Mouse (Mus musculus) stomach, embryonic 16.5 days (tissue): ENCODE measurements around the gene Pnpo. TPM values are rescaled to one million over a fixed set of nuclear protein-coding genes. Genes with fewer than 3 reads are reported as not detected.

Source experiments
- ATAC-seq: fragments of 200-750 bp; cut with Nextera tagmentation; 2 replicates; pipeline ENCODE4 v1.8.0; 2017; ENCODE audit warnings: moderate number of reproducible peaks, moderate TSS enrichment; ENCODE audit not compliant: insufficient read depth, low FRiP score
- H3K27ac ChIP-seq: fragments of 300-500 bp; sonication (generic); 2 replicates; pipeline ENCODE4 v1.5.1; 2014; ENCODE audit warnings: low read length
- H3K27me3 ChIP-seq: fragments of 300-500 bp; sonication (generic); 2 replicates; pipeline ENCODE4 v1.6.1; 2014; ENCODE audit warnings: low read length, control low read depth, mixed read lengths; ENCODE audit not compliant: control insufficient read depth, insufficient read depth
- H3K36me3 ChIP-seq: fragments of 300-500 bp; sonication (generic); 2 replicates; pipeline ENCODE4 v1.6.1; 2014; ENCODE audit warnings: low read length; ENCODE audit not compliant: control insufficient read depth, insufficient read depth
- H3K4me1 ChIP-seq: fragments of 300-500 bp; sonication (generic); 2 replicates; pipeline ENCODE4 v1.6.1; 2014; ENCODE audit warnings: low read length, control low read depth, mixed read lengths; ENCODE audit not compliant: control insufficient read depth, insufficient read depth
- H3K4me2 ChIP-seq: fragments of 300-500 bp; sonication (generic); 2 replicates; pipeline ENCODE4 v1.6.1; 2014; ENCODE audit warnings: low read depth, low read length, mixed read lengths
- H3K4me3 ChIP-seq: fragments of 300-500 bp; sonication (generic); replicated peaks from 2 replicates; pipeline ENCODE4 v1.5.1; 2014; ENCODE audit warnings: mild to moderate bottlenecking, low read length
- H3K9ac ChIP-seq: fragments of 300-500 bp; sonication (generic); 2 replicates; pipeline ENCODE4 v1.6.1; 2014; ENCODE audit warnings: low read length
- H3K9me3 ChIP-seq: fragments of 300-500 bp; sonication (generic); replicated peaks from 2 replicates; pipeline ENCODE4 v1.6.1; 2016; ENCODE audit warnings: low read length, control low read depth; ENCODE audit not compliant: control insufficient read depth
- WGBS: fragments of 180-500 bp; shearing (Covaris S2); extraction: QIAGEN DNeasy Blood & Tissue Kit; methylation state at CpG from one replicate; pipeline ENCODE4 v1.1.7; 2014; 5-methylcytosine and 5-hydroxymethylcytosine counted together
- polyA plus RNA-seq: library from polyadenylated mRNA; unstranded; fragments of >200 nt; fragmentation: Nextera tagmentation; extraction: Ambion mirVana; gene quantifications from 2 replicates; pipeline ENCODE4 v1.2.1, GENCODE M21; 2015

The Pnpo gene
- polyA plus RNA-seq, 1 experiment from 2014 or later: 76.8 TPM

- Histone ChIP-seq H3K4me1 (peaks cover 33% of the 10 kb centered on the region), H3K4me3 (no peak overlapping the region), H3K9me3 (no peaks in the 10 kb centered on the region), H3K9ac (no peak overlapping the region), H3K27ac (no peak overlapping the region), H3K36me3 (no peaks in the 10 kb centered on the region), H3K4me2 (no peak overlapping the region), H3K27me3 (no peaks in the 10 kb centered on the region)
- 80% methylated on average over 5 of the region's 5 CpGs for WGBS
- ATAC-seq: no peak
Measured at GRCm38 (mm10) chr11:96974813-96975212, 31.0 kb upstream of the Pnpo start.

- peak overlapping the region; percentile 14; the same call in 1 of the 2 replicates for H3K27ac ChIP-seq
- no peak overlapping the region for H3K4me3 ChIP-seq
- H3K4me2 ChIP-seq: no peak overlapping the region
- H3K9ac ChIP-seq: no peak overlapping the region; the same call in 1 of the 2 replicates
- H3K9me3 ChIP-seq: no peaks in the 10 kb centered on the region
- no peak for ATAC-seq
- H3K36me3 ChIP-seq: no peaks in the 10 kb centered on the region
- peaks cover 45% of the 10 kb centered on the region for H3K4me1 ChIP-seq
- 82% methylated on average over 5 of the region's 5 CpGs for WGBS
- no peaks in the 10 kb centered on the region for H3K27me3 ChIP-seq
Measured at GRCm38 (mm10) chr11:96973426-96973964, 29.7 kb upstream of the Pnpo start.

- peaks cover 46% of the 10 kb centered on the region for H3K4me1 ChIP-seq
Measured at GRCm38 (mm10) chr11:96972906-96973305, 29.1 kb upstream of the Pnpo start.

GRCm38 (mm10) chr11:96970341-96970740 is 26.6 kb upstream of the Pnpo start:
- no peak overlapping the region for H3K4me2 ChIP-seq
- 41% methylated on average over 3 of the region's 3 CpGs for WGBS
- H3K27me3 ChIP-seq: no peaks in the 10 kb centered on the region
- H3K9ac ChIP-seq: peak overlapping the region; percentile 49; the same call in 1 of the 2 replicates
- no peaks in the 10 kb centered on the region for H3K36me3 ChIP-seq
- H3K4me3 ChIP-seq: no peak overlapping the region
- H3K9me3 ChIP-seq: no peaks in the 10 kb centered on the region
- H3K4me1 ChIP-seq: peaks cover 33% of the 10 kb centered on the region
- peak overlapping the region; percentile 92 for H3K27ac ChIP-seq
- no peak for ATAC-seq

More at GRCm38 (mm10) chr11:96972906-96973305, 29.1 kb upstream of the Pnpo start:
- ATAC-seq: no peak
- Histone ChIP-seq H3K4me2 (no peak overlapping the region), H3K36me3 (no peaks in the 10 kb centered on the region), H3K9ac (no peak overlapping the region), H3K27me3 (no peaks in the 10 kb centered on the region), H3K4me3 (no peak overlapping the region), H3K27ac (peak overlapping the region; percentile 14; the same call in 1 of the 2 replicates), H3K9me3 (no peaks in the 10 kb centered on the region)
- 80% methylated on average over 5 of the region's 5 CpGs for WGBS

DNA sequence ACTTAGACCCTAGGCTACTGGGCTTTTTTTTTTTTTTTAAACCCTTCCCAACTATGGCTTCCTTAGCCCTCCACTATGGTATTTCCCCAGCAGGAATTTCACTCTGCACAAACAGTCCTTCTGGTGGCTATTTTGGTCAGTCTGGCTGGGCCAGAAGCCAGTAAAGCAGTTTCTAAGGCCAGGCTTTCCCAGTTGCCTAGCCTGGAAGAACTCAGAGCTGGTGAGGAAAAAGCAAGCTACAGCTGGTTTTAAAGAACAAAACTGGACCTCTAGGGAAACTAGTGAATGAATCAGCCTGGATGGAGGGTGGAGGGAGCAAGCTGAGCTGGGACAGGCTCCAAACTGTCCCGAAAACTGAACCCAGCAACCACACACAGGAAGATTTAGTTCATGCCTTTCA is 26.0 kb upstream of the Pnpo start:
- Histone ChIP-seq H3K4me2 (peak overlapping the region; percentile 18; the same call in 1 of the 2 replicates), H3K9me3 (no peaks in the 10 kb centered on the region), H3K27ac (peak overlapping the region; percentile 92), H3K9ac (peak overlapping the region; percentile 49), H3K4me3 (no peak overlapping the region), H3K4me1 (peaks cover 30% of the 10 kb centered on the region), H3K36me3 (no peaks in the 10 kb centered on the region), H3K27me3 (no peaks in the 10 kb centered on the region)
- 5% methylated on average over 1 of the region's 1 CpGs for WGBS
- ATAC-seq: peak; percentile 41

- H3K9ac ChIP-seq: peak overlapping the region; percentile 49
- peak overlapping the region; percentile 92 for H3K27ac ChIP-seq
- no peaks in the 10 kb centered on the region for H3K36me3 ChIP-seq
- H3K4me3 ChIP-seq: no peak overlapping the region
- H3K4me1 ChIP-seq: peaks cover 30% of the 10 kb centered on the region
- peak overlapping the region; percentile 18; the same call in 1 of the 2 replicates for H3K4me2 ChIP-seq
- ATAC-seq: peak; percentile 34
- WGBS: 60% methylated on average over 5 of the region's 5 CpGs
- H3K9me3 ChIP-seq: no peaks in the 10 kb centered on the region
- H3K27me3 ChIP-seq: no peaks in the 10 kb centered on the region
Measured at GRCm38 (mm10) chr11:96969280-96969722, 25.5 kb upstream of the Pnpo start.

- H3K27me3 ChIP-seq: no peaks in the 10 kb centered on the region
- peaks cover 30% of the 10 kb centered on the region for H3K4me1 ChIP-seq
- H3K9me3 ChIP-seq: no peaks in the 10 kb centered on the region
- peak; percentile 32; the same call in 1 of the 2 replicates for ATAC-seq
- 0 out of 2 replicates have a peak overlapping the region, but pooled peaks have one; percentile 28 for H3K4me2 ChIP-seq
- WGBS: 48% methylated on average over 6 of the region's 6 CpGs
- no peak overlapping the region for H3K4me3 ChIP-seq
- H3K9ac ChIP-seq: peak overlapping the region; percentile 49
- peak overlapping the region; percentile 92; the same call in 1 of the 2 replicates for H3K27ac ChIP-seq
- H3K36me3 ChIP-seq: no peaks in the 10 kb centered on the region
Measured at GRCm38 (mm10) chr11:96968476-96968875, 24.7 kb upstream of the Pnpo start.

DNA sequence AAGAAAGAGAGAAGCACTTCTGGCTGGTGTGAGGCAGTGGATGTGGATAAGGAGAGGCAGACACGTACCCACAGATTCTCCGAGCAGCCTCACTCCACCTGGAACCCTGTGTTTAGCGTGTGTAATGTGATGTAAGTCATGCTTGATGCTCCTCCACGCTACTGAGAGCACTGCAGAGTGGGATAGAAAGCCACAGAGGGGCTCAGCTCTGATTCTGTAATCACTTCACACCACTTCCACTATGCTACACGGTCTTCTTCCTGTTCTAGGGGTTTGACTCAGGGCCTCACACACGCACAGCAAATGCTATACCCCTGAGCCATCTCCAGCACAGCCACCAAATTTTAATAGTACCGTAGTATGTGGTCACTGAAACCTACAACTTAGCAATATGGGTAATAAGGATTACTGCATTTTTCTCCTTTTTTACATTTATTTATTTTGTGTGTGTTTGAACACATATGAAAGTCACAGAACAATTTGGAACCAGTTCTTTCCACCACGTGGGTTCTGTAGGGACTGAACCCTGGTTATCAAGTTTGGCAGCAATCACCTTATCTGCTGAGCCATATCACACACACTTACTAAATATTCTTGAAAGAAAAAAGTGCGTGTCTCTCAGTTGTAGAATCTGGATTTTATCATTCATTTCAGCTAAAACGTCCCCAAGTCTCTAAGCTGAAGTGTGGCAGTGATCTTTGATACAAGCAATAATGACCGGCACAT is 23.9 kb upstream of the Pnpo start:
- Histone ChIP-seq H3K36me3 (no peaks in the 10 kb centered on the region), H3K9me3 (no peaks in the 10 kb centered on the region), H3K9ac (peak overlapping the region; percentile 49), H3K4me3 (0 out of 2 replicates have a peak overlapping the region, but pooled peaks have one; percentile 1), H3K4me2 (peak overlapping the region; percentile 28; the same call in 1 of the 2 replicates), H3K27ac (peak overlapping the region; percentile 92), H3K27me3 (no peaks in the 10 kb centered on the region), H3K4me1 (peaks cover 30% of the 10 kb centered on the region)
- no peak for ATAC-seq
- WGBS: 67% methylated on average over 11 of the region's 11 CpGs
